Mouse (Mus musculus): ENCODE measurements around the gene Slk.

- TF ChIP-seq CTCF (IDR thresholded peaks at IDR 0.05) = no peak
- TF ChIP-seq EP300 (IDR thresholded peaks at IDR 0.05) = no peak
These were observed 110.1 kb downstream of the Slk start for GRCm38 (mm10) chr19:47689592-47689991.

Measured in lung, postnatal 0 days (tissue).